Mouse (Mus musculus): ENCODE results near the gene 1700001P01Rik. TPM values are rescaled to one million over a fixed set of nuclear protein-coding genes. Genes with fewer than 3 reads are reported as not detected.
A peak's percentile ranks its signal among the peaks of the same experiment; 100 is the strongest.

The 1700001P01Rik gene
- polyA plus RNA-seq, 1 experiment from 2014 or later = 0.68 TPM

GRCm38 (mm10) chr11:97808093-97808492, 32.4 kb upstream of the 1700001P01Rik start:
- no peak overlapping the region for H3K4me3 ChIP-seq
- no peaks in the 10 kb centered on the region for H3K27me3 ChIP-seq
- 79% methylated on average over 2 of the region's 2 CpGs for WGBS
- no peak overlapping the region for H3K4me2 ChIP-seq
- H3K9me3 ChIP-seq = no peaks in the 10 kb centered on the region
- peaks cover 95% of the 10 kb centered on the region for H3K4me1 ChIP-seq (replicated peaks)
- peak overlapping the region; percentile 41 for H3K27ac ChIP-seq
- ATAC-seq (ENCODE audit: low FRiP score) = no peak
- H3K36me3 ChIP-seq = peaks cover 30% of the 10 kb centered on the region
- no peak overlapping the region; the same call in 1 of the 2 replicates for H3K9ac ChIP-seq

GRCm38 (mm10) chr11:97807626-97808025, 31.9 kb upstream of the 1700001P01Rik start:
- Histone ChIP-seq H3K36me3 (peaks cover 30% of the 10 kb centered on the region), H3K4me3 (no peak overlapping the region), H3K4me2 (no peak overlapping the region), H3K4me1 (replicated peaks) (peaks cover 92% of the 10 kb centered on the region), H3K9ac (no peak overlapping the region), H3K27ac (peak overlapping the region; percentile 41; the same call in 1 of the 2 replicates), H3K27me3 (no peaks in the 10 kb centered on the region), H3K9me3 (no peaks in the 10 kb centered on the region)
- WGBS = 57% methylated on average over 6 of the region's 6 CpGs
- no peak for ATAC-seq (ENCODE audit: low FRiP score)

- H3K4me3 ChIP-seq = no peak overlapping the region
- peaks cover 30% of the 10 kb centered on the region for H3K36me3 ChIP-seq
- H3K9ac ChIP-seq = peak overlapping the region; percentile 52; the same call in 1 of the 2 replicates
- peaks cover 92% of the 10 kb centered on the region for H3K4me1 ChIP-seq (replicated peaks)
- no peaks in the 10 kb centered on the region for H3K27me3 ChIP-seq
- peak overlapping the region; percentile 85 for H3K27ac ChIP-seq
- no peak for ATAC-seq (ENCODE audit: low FRiP score)
- H3K4me2 ChIP-seq = peak overlapping the region; percentile 42
- 51% methylated on average over 7 of the region's 7 CpGs for WGBS
- no peaks in the 10 kb centered on the region for H3K9me3 ChIP-seq
Observed at GRCm38 (mm10) chr11:97806613-97806964, 30.9 kb upstream of the 1700001P01Rik start.

GRCm38 (mm10) chr11:97805662-97806612, 30.2 kb upstream of the 1700001P01Rik start:
- H3K9me3 ChIP-seq = no peaks in the 10 kb centered on the region
- H3K27me3 ChIP-seq = no peaks in the 10 kb centered on the region
- peak; percentile 62; the same call in 1 of the 2 replicates for ATAC-seq (ENCODE audit: low FRiP score)
- H3K4me2 ChIP-seq = peak overlapping the region; percentile 42
- peaks cover 30% of the 10 kb centered on the region for H3K36me3 ChIP-seq
- peak overlapping the region; percentile 85 for H3K27ac ChIP-seq
- H3K4me3 ChIP-seq = peak overlapping the region; percentile 10
- WGBS = 28% methylated on average over 15 of the region's 15 CpGs
- H3K4me1 ChIP-seq (replicated peaks) = peaks cover 92% of the 10 kb centered on the region
- H3K9ac ChIP-seq = peak overlapping the region; percentile 52

- H3K27ac ChIP-seq = peak overlapping the region; percentile 85
- peak overlapping the region; percentile 52 for H3K9ac ChIP-seq
- peaks cover 30% of the 10 kb centered on the region for H3K36me3 ChIP-seq
- H3K4me1 ChIP-seq (replicated peaks) = peaks cover 87% of the 10 kb centered on the region
- H3K27me3 ChIP-seq = no peaks in the 10 kb centered on the region
- peak overlapping the region; percentile 42 for H3K4me2 ChIP-seq
- 23% methylated on average over 9 of the region's 9 CpGs for WGBS
- no peaks in the 10 kb centered on the region for H3K9me3 ChIP-seq
- ATAC-seq (ENCODE audit: low FRiP score) = 0 out of 2 replicates have a peak, but pooled peaks have one; percentile 3
- H3K4me3 ChIP-seq = peak overlapping the region; percentile 2; the same call in 1 of the 2 replicates
Observed at GRCm38 (mm10) chr11:97804841-97805661, 29.3 kb upstream of the 1700001P01Rik start.

- Histone ChIP-seq H3K36me3 (peaks cover 22% of the 10 kb centered on the region), H3K4me2 (peak overlapping the region; percentile 42; the same call in 1 of the 2 replicates), H3K4me3 (no peak overlapping the region), H3K27ac (no peak overlapping the region), H3K9ac (no peak overlapping the region), H3K4me1 (replicated peaks) (peaks cover 76% of the 10 kb centered on the region), H3K27me3 (no peaks in the 10 kb centered on the region), H3K9me3 (no peaks in the 10 kb centered on the region)
- no peak for ATAC-seq (ENCODE audit: low FRiP score)
- WGBS = 74% methylated on average over 5 of the region's 5 CpGs
Observed at GRCm38 (mm10) chr11:97803847-97804246, 28.1 kb upstream of the 1700001P01Rik start.

- Histone ChIP-seq H3K9me3 (no peaks in the 10 kb centered on the region), H3K27me3 (no peaks in the 10 kb centered on the region), H3K4me1 (replicated peaks) (peaks cover 67% of the 10 kb centered on the region), H3K27ac (no peak overlapping the region), H3K9ac (no peak overlapping the region), H3K4me3 (no peak overlapping the region; the same call in 1 of the 2 replicates), H3K36me3 (peaks cover 8% of the 10 kb centered on the region), H3K4me2 (peak overlapping the region; percentile 87)
- WGBS = 44% methylated on average over 6 of the region's 6 CpGs
- no peak for ATAC-seq (ENCODE audit: low FRiP score)
Observed at GRCm38 (mm10) chr11:97802495-97802894, 26.8 kb upstream of the 1700001P01Rik start.

GRCm38 (mm10) chr11:97802194-97802470, 26.4 kb upstream of the 1700001P01Rik start:
- ATAC-seq (ENCODE audit: low FRiP score) = no peak
- WGBS = 54% methylated on average over 1 of the region's 1 CpGs
- H3K4me1 ChIP-seq (replicated peaks) = peaks cover 64% of the 10 kb centered on the region
- no peaks in the 10 kb centered on the region for H3K27me3 ChIP-seq
- H3K9me3 ChIP-seq = no peaks in the 10 kb centered on the region
- peak overlapping the region; percentile 91 for H3K4me3 ChIP-seq
- H3K27ac ChIP-seq = 0 out of 2 replicates have a peak overlapping the region, but pooled peaks have one; percentile 98
- H3K4me2 ChIP-seq = peak overlapping the region; percentile 87
- H3K36me3 ChIP-seq = peaks cover 4% of the 10 kb centered on the region
- H3K9ac ChIP-seq = peak overlapping the region; percentile 95

GRCm38 (mm10) chr11:97801409-97802193, 25.9 kb upstream of the 1700001P01Rik start:
- Histone ChIP-seq H3K4me1 (replicated peaks) (peaks cover 58% of the 10 kb centered on the region), H3K27me3 (no peaks in the 10 kb centered on the region), H3K27ac (peak overlapping the region; percentile 98), H3K36me3 (no peaks in the 10 kb centered on the region; the same call in 1 of the 2 replicates), H3K9me3 (no peaks in the 10 kb centered on the region), H3K4me2 (peak overlapping the region; percentile 87), H3K9ac (peak overlapping the region; percentile 95), H3K4me3 (peak overlapping the region; percentile 91)
- ATAC-seq (ENCODE audit: low FRiP score) = no peak
- 31% methylated on average over 8 of the region's 8 CpGs for WGBS

GRCm38 (mm10) chr11:97800691-97801408, 25.1 kb upstream of the 1700001P01Rik start:
- peak overlapping the region; percentile 95 for H3K9ac ChIP-seq
- H3K36me3 ChIP-seq = no peaks in the 10 kb centered on the region
- H3K9me3 ChIP-seq = no peaks in the 10 kb centered on the region
- H3K27me3 ChIP-seq = no peaks in the 10 kb centered on the region
- ATAC-seq (ENCODE audit: low FRiP score) = no peak
- H3K4me2 ChIP-seq = peak overlapping the region; percentile 87
- H3K4me3 ChIP-seq = peak overlapping the region; percentile 91
- H3K27ac ChIP-seq = peak overlapping the region; percentile 98
- H3K4me1 ChIP-seq (replicated peaks) = peaks cover 51% of the 10 kb centered on the region
- 7% methylated on average over 17 of the region's 17 CpGs for WGBS
